Mouse (Mus musculus) stomach, postnatal 0 days (tissue): ENCODE data around the gene Asgr1.

ENCODE experiments used
- CTCF ChIP-seq: IDR thresholded peaks from 2 replicates; pipeline ENCODE4 v1.5.1; 2016; ENCODE audit warnings: antibody characterized with exemption, low read depth, mild to moderate bottlenecking, moderate library complexity
- EP300 ChIP-seq: optimal IDR thresholded peaks from 2 replicates; pipeline ENCODE3; 2016; ENCODE audit warnings: antibody characterized with exemption

DNA sequence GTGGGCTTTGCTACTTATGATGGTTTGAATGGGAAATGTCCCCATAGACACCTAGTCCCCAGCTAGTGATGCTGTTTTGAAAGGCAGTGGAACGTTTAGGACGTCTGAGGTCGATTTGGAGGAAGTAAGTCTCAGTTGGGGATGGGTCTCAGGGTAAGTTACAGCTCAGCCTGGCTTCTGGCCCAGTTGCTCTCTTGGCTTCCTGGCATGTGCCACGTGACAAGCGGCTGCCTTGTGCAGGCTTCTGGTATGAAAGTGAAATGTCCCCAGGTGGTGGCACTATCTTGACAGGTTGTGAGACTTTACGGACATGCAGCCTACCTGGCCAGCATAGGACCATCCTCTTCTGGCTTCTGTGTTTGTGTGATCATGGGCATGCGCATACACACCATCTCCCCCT is 26.0 kb downstream of the Asgr1 start:
- TF ChIP-seq CTCF (no peak), EP300 (no peak)
